Mouse (Mus musculus) left cerebral cortex, postnatal 14 days (tissue): ENCODE measurements around the gene Zmynd8. TPM values are rescaled to one million over a fixed set of nuclear protein-coding genes. Genes with fewer than 3 reads are reported as not detected.

Source experiments
- DNase-seq, 2 experiments: peaks; one replicate each; pipeline ENCODE4 v3.0.0; 2021 to 2022; ENCODE audit warnings: low spot score in 2 of 2, mixed read lengths in 1 of 2
- intact Hi-C: fragments of 180-260 bp; cut with DNase I; formaldehyde crosslinking; loops from one replicate; pipeline ENCODE4 v1.15.1; 2025
- total RNA-seq, 2 experiments: library from RNA; stranded (reverse); gene quantifications; 2 replicates each; pipeline ENCODE4 v1.2.3; 2021

Gene Zmynd8
- total RNA-seq, 2 experiments from 2014 or later = 130 to 171 TPM

- intact Hi-C loops = no loop called here
- DNase-seq = no peak
These were observed 109.1 kb downstream of the Zmynd8 start for GRCm38 (mm10) chr2:165789667-165790066.

GRCm38 (mm10) chr2:165788796-165789195 is 110.0 kb downstream of the Zmynd8 start:
- no peak for DNase-seq
- intact Hi-C loops = no loop called here

- intact Hi-C loops = no loop called here
- DNase-seq = peak; percentile 78 to 84
These were observed 110.8 kb downstream of the Zmynd8 start for GRCm38 (mm10) chr2:165788005-165788404.

- no peak for DNase-seq
- intact Hi-C loops = no loop called here
These were observed 112.3 kb downstream of the Zmynd8 start for GRCm38 (mm10) chr2:165786467-165786866.

- intact Hi-C loops = no loop called here
- no peak for DNase-seq
These were observed 113.3 kb downstream of the Zmynd8 start for GRCm38 (mm10) chr2:165785312-165786036.

GRCm38 (mm10) chr2:165782324-165782723 is 116.5 kb downstream of the Zmynd8 start:
- peak; percentile 90 to 93 for DNase-seq
- intact Hi-C loops = loop anchor here (5.0 kb wide), 2 partner anchors 130 to 265 kb away; no protein-coding TSS in a partner anchor

GRCm38 (mm10) chr2:165778927-165779326 is 119.9 kb downstream of the Zmynd8 start:
- DNase-seq = peak; percentile 90 to 94
- intact Hi-C loops = no loop called here

- intact Hi-C loops = no loop called here
- DNase-seq = no peak
These were observed 129.4 kb downstream of the Zmynd8 start for GRCm38 (mm10) chr2:165769375-165769948.

- DNase-seq = no peak
- intact Hi-C loops = no loop called here
These were observed 129.9 kb downstream of the Zmynd8 start for GRCm38 (mm10) chr2:165768805-165769358.

- no peak for DNase-seq
- intact Hi-C loops = no loop called here
These were observed 139.3 kb downstream of the Zmynd8 start for GRCm38 (mm10) chr2:165759421-165759985.

- intact Hi-C loops = no loop called here
- no peak for DNase-seq
These were observed 140.3 kb downstream of the Zmynd8 start for GRCm38 (mm10) chr2:165758534-165758933.

- intact Hi-C loops = no loop called here
- DNase-seq = no peak
These were observed 141.0 kb downstream of the Zmynd8 start for GRCm38 (mm10) chr2:165757799-165758198.

- intact Hi-C loops = loop anchor here (5.0 kb wide), 1 partner anchor 225 kb away; no protein-coding TSS in a partner anchor
- no peak for DNase-seq
These were observed 146.1 kb downstream of the Zmynd8 start for GRCm38 (mm10) chr2:165752704-165753103.

GRCm38 (mm10) chr2:165751068-165751467 is 147.7 kb downstream of the Zmynd8 start:
- no peak for DNase-seq
- intact Hi-C loops = loop anchor here (5.0 kb wide), 1 partner anchor 224 kb away; no protein-coding TSS in a partner anchor

- DNase-seq = no peak
- intact Hi-C loops = no loop called here
These were observed 150.4 kb downstream of the Zmynd8 start for GRCm38 (mm10) chr2:165748426-165748825.

- intact Hi-C loops = no loop called here
- DNase-seq = no peak
These were observed 150.8 kb downstream of the Zmynd8 start for GRCm38 (mm10) chr2:165747975-165748374.

- intact Hi-C loops = no loop called here
- peak in 1 of 2 experiments; percentile 20 for DNase-seq
These were observed 153.3 kb downstream of the Zmynd8 start for GRCm38 (mm10) chr2:165745306-165746098.

GRCm38 (mm10) chr2:165742210-165742786 is 156.5 kb downstream of the Zmynd8 start:
- intact Hi-C loops = no loop called here
- no peak for DNase-seq

- intact Hi-C loops = no loop called here
- DNase-seq = no peak
These were observed 157.2 kb downstream of the Zmynd8 start for GRCm38 (mm10) chr2:165741526-165742050.
